Mouse (Mus musculus) liver, postnatal 0 days (tissue): ENCODE measurements around the gene Spats2l.

Experiments
- CTCF ChIP-seq: sonication (generic); IDR thresholded peaks from 2 replicates; pipeline ENCODE4 v1.5.1; 2016; ENCODE audit warnings: antibody characterized with exemption, low read depth
- EP300 ChIP-seq: IDR thresholded peaks from 2 replicates; pipeline ENCODE4 v1.6.1; 2016; ENCODE audit warnings: antibody characterized with exemption, low read depth, mild to moderate bottlenecking

- no peak for TF ChIP-seq CTCF
- no peak for TF ChIP-seq EP300
These were observed 202.9 kb downstream of the Spats2l start for GRCm38 (mm10) chr1:57976860-57977259.
